Mouse (Mus musculus) kidney, embryonic 15.5 days (tissue): Measurements from ENCODE around the gene Parp16. TPM values are rescaled to one million over a fixed set of nuclear protein-coding genes. Genes with fewer than 3 reads are reported as not detected.
"Not testable (repeated sequence)": the region's sequence is repeated elsewhere in the genome, so short reads cannot be mapped to it uniquely, and the experiment has no call there.

ENCODE experiments used
- ATAC-seq: fragments of 200-750 bp; cut with Nextera tagmentation; replicated peaks from 2 replicates; pipeline ENCODE4 v1.8.0; 2017; ENCODE audit warnings: moderate TSS enrichment; ENCODE audit not compliant: low FRiP score
- H3K27ac ChIP-seq: fragments of 300-500 bp; sonication (generic); 2 replicates; pipeline ENCODE4 v1.5.1; 2015; ENCODE audit warnings: mild to moderate bottlenecking, inconsistent platforms
- H3K27me3 ChIP-seq: fragments of 300-500 bp; sonication (generic); 2 replicates; pipeline ENCODE4 v1.6.1; 2015; ENCODE audit warnings: inconsistent platforms
- H3K36me3 ChIP-seq: fragments of 300-500 bp; sonication (generic); 2 replicates; pipeline ENCODE4 v1.6.1; 2015; ENCODE audit warnings: inconsistent platforms
- H3K4me1 ChIP-seq: fragments of 300-500 bp; sonication (generic); 2 replicates; pipeline ENCODE4 v1.6.1; 2015; ENCODE audit warnings: inconsistent platforms
- H3K4me2 ChIP-seq: fragments of 300-500 bp; sonication (generic); 2 replicates; pipeline ENCODE4 v1.6.1; 2015; ENCODE audit warnings: moderate library complexity, mild to moderate bottlenecking, inconsistent platforms
- H3K4me3 ChIP-seq: fragments of 300-500 bp; sonication (generic); replicated peaks from 2 replicates; pipeline ENCODE4 v1.5.1; 2015; ENCODE audit warnings: mild to moderate bottlenecking, inconsistent platforms
- H3K9ac ChIP-seq: fragments of 300-500 bp; sonication (generic); 2 replicates; pipeline ENCODE4 v1.6.1; 2015; ENCODE audit warnings: mild to moderate bottlenecking, inconsistent platforms
- H3K9me3 ChIP-seq: fragments of 300-500 bp; sonication (generic); replicated peaks from 2 replicates; pipeline ENCODE4 v1.6.1; 2016; ENCODE audit warnings: inconsistent platforms
- WGBS: fragments of 180-500 bp; shearing (Covaris S2); methylation state at CpG from one replicate; pipeline ENCODE4 v1.1.7; 2015; ENCODE audit warnings: mixed read lengths; 5-methylcytosine and 5-hydroxymethylcytosine counted together
- polyA plus RNA-seq: library from polyadenylated mRNA; unstranded; fragments of >200 nt; fragmentation: Nextera tagmentation; extraction: Ambion mirVana; gene quantifications from 2 replicates; pipeline ENCODE4 v1.2.1, GENCODE M21; 2015

The Parp16 gene
- polyA plus RNA-seq, 1 experiment from 2014 or later, result 7.9 TPM

DNA sequence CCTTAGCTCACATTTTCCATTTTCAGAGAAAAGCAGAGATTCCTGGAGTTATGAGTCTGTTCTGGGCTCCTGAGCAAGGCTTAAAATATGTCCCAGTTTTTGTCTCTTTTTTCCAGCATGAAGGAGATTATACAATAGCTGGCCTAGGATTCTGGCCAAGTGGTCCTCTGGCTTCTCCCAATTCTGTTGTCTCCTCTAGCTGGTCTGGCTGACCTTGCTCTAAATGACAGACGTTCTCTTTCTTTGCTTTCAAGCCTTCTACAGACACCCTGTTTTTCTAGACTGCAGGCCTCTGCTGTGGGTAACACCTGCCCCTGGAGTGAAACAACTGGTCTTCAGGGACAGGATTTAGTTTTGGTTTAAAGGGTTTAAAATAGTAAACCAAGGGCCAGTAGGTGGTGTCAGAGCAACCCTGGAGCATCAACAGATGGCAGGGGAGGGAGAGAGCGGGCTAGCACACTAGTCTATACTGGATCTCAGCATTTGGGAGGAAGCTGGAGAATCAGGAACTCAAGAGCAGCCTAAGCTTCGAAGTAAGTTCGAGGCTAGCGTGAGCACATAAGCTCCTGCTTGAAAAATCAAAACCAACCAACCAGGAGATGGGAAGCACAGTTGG is 86.5 kb downstream of the Parp16 start:
- H3K27me3 ChIP-seq, result peaks cover 10% of the 10 kb centered on the region
- whole genome bisulfite sequencing, result 80% methylated on average over 5 of the region's 5 CpGs
- ATAC-seq, result no peak

DNA sequence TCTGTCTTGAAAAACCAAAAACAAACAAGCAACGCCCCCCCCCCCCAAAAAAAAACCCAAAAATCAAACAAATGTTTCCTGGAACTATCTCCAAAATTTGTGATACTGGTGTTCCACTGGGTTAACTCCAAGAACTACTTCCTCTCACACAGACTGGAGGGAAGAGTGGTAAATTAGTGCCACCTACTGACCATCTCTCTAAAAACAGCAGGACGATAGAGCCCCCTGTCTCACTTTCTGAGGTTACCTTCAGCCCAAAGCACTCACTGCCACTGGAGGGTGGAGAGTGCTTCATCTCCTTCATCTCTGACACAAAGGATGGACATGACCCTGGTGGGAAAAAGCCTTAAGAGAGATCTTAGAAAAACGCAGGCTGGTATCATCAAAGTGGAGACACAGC is 88.1 kb downstream of the Parp16 start:
- WGBS, result 4% methylated on average over 3 of the region's 3 CpGs
- Histone ChIP-seq H3K4me2 (no peak overlapping the region), H3K4me1 (no peaks in the 10 kb centered on the region), H3K9me3 (no peaks in the 10 kb centered on the region), H3K36me3 (no peaks in the 10 kb centered on the region), H3K4me3 (no peak overlapping the region), H3K27ac (no peak overlapping the region), H3K9ac (no peak overlapping the region), H3K27me3 (peaks cover 10% of the 10 kb centered on the region)
- 0 out of 2 replicates have a peak, but pooled peaks have one; percentile 58 for ATAC-seq

More for the DNA sequence above, 86.5 kb downstream of the Parp16 start:
- H3K36me3 ChIP-seq, result no peaks in the 10 kb centered on the region
- no peaks in the 10 kb centered on the region for H3K9me3 ChIP-seq
- H3K9ac ChIP-seq, result no peak overlapping the region
- H3K4me2 ChIP-seq, result no peak overlapping the region
- no peak overlapping the region for H3K4me3 ChIP-seq
- no peaks in the 10 kb centered on the region for H3K4me1 ChIP-seq
- H3K27ac ChIP-seq, result no peak overlapping the region

DNA sequence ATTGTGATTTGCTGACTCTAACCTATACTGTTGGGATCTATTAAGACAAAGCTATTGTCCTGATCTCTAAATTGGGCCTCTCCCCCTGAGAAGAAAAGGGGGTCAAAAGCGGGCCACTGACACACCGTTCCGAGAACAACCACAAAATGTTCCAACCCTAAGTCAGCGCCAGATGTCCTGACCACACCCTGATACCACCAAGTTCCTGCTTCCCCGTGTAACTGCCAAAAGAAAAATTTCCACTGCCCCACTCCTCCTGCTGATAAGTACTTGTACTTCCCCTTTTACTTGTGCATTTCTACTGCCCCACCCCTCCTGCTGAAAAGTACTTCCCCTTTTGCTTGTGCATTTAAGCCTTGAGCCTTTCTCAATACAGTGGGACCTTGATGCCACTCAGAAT is 93.1 kb downstream of the Parp16 start:
- not testable (repeated sequence) for H3K36me3 ChIP-seq, H3K9ac ChIP-seq, H3K4me3 ChIP-seq, H3K4me2 ChIP-seq, H3K9me3 ChIP-seq, ATAC-seq, H3K27ac ChIP-seq
- Histone ChIP-seq H3K4me1 (peaks cover 12% of the 10 kb centered on the region), H3K27me3 (peaks cover 10% of the 10 kb centered on the region)
- 84% methylated on average over 5 of the region's 5 CpGs for WGBS

Other genes with a start within 250 kb of the Parp16 start
- 0.03 and 0.06 TPM in 2 replicates for gene Slc24a1, start 243.7 kb upstream of the Parp16 start, polyA plus RNA-seq
- 57.7 and 59.7 TPM in 2 replicates for gene Ints14, start 234.4 kb upstream of the Parp16 start, polyA plus RNA-seq
- gene Hacd3, start 173.7 kb upstream of the Parp16 start, polyA plus RNA-seq, result 85.2 and 88.5 TPM in 2 replicates
- gene Dpp8, start 162.9 kb upstream of the Parp16 start, polyA plus RNA-seq, result 35.2 and 37.3 TPM in 2 replicates
- 11.8 and 13.5 TPM in 2 replicates for gene Igdcc4, start 93.9 kb upstream of the Parp16 start, polyA plus RNA-seq
- gene Igdcc3, start 54.2 kb upstream of the Parp16 start, polyA plus RNA-seq, result 3.5 and 4.2 TPM in 2 replicates
- 0.66 and 1.1 TPM in 2 replicates for gene Cilp, start 69.8 kb downstream of the Parp16 start, polyA plus RNA-seq
- gene Clpx, start 98.9 kb downstream of the Parp16 start, polyA plus RNA-seq, result 50.6 and 53.5 TPM in 2 replicates
- 9.2 and 9.8 TPM in 2 replicates for gene Pdcd7, start 150.8 kb downstream of the Parp16 start, polyA plus RNA-seq
- gene Ubap1l, start 165.7 kb downstream of the Parp16 start, polyA plus RNA-seq, result 0.14 and 0.31 TPM in 2 replicates
- gene Kbtbd13, start 196.3 kb downstream of the Parp16 start, polyA plus RNA-seq, result 2.2 TPM in 2 replicates
- 13.4 and 16.1 TPM in 2 replicates for gene Rasl12, start 203.2 kb downstream of the Parp16 start, polyA plus RNA-seq
- 3.1 and 4.3 TPM in 2 replicates for gene Slc51b, start 227.6 kb downstream of the Parp16 start, polyA plus RNA-seq
- 21.1 and 25.3 TPM in 2 replicates for gene Mtfmt, start 240.4 kb downstream of the Parp16 start, polyA plus RNA-seq